Mouse (Mus musculus) kidney, embryonic 14.5 days (tissue): ENCODE results near the gene Ulk3. TPM values are rescaled to one million over a fixed set of nuclear protein-coding genes. Genes with fewer than 3 reads are reported as not detected.

Source experiments
- ATAC-seq: fragments of 200-750 bp; cut with Nextera tagmentation; 2 replicates; pipeline ENCODE4 v1.8.0; 2017; ENCODE audit warnings: moderate number of reproducible peaks, mild to moderate bottlenecking, moderate TSS enrichment, moderate library complexity; ENCODE audit not compliant: low FRiP score, low TSS enrichment
- H3K27ac ChIP-seq: fragments of 300-500 bp; sonication (generic); 2 replicates; pipeline ENCODE4 v1.5.1; 2014; ENCODE audit warnings: low read depth, mild to moderate bottlenecking, low read length, moderate library complexity, mixed read lengths
- H3K27me3 ChIP-seq: fragments of 300-500 bp; sonication (generic); 2 replicates; pipeline ENCODE4 v1.6.1; 2014; ENCODE audit warnings: mild to moderate bottlenecking, low read length; ENCODE audit not compliant: control insufficient read depth, insufficient read depth
- H3K36me3 ChIP-seq: fragments of 300-500 bp; sonication (generic); 2 replicates; pipeline ENCODE4 v1.6.1; 2014; ENCODE audit warnings: low read length, mixed read lengths; ENCODE audit not compliant: control insufficient read depth, insufficient read depth
- H3K4me1 ChIP-seq: fragments of 300-500 bp; sonication (generic); 2 replicates; pipeline ENCODE4 v1.6.1; 2014; ENCODE audit warnings: low read length, mixed read lengths; ENCODE audit not compliant: control insufficient read depth, insufficient read depth
- H3K4me2 ChIP-seq: fragments of 300-500 bp; sonication (generic); replicated peaks from 2 replicates; pipeline ENCODE4 v1.6.1; 2014; ENCODE audit warnings: low read depth, mild to moderate bottlenecking, low read length
- H3K4me3 ChIP-seq: fragments of 300-500 bp; sonication (generic); 2 replicates; pipeline ENCODE4 v1.5.1; 2014; ENCODE audit warnings: mild to moderate bottlenecking, low read length
- H3K9ac ChIP-seq: fragments of 300-500 bp; sonication (generic); 2 replicates; pipeline ENCODE4 v1.6.1; 2014; ENCODE audit warnings: low read depth, mild to moderate bottlenecking, low read length, moderate library complexity
- H3K9me3 ChIP-seq: fragments of 300-500 bp; sonication (generic); 2 replicates; pipeline ENCODE4 v1.6.1; 2016; ENCODE audit warnings: low read length; ENCODE audit not compliant: control insufficient read depth
- WGBS: fragments of 180-500 bp; shearing (Covaris S2); extraction: QIAGEN DNeasy Blood & Tissue Kit; methylation state at CpG from one replicate; pipeline ENCODE4 v1.1.7; 2014; 5-methylcytosine and 5-hydroxymethylcytosine counted together
- polyA plus RNA-seq: library from polyadenylated mRNA; unstranded; fragments of >200 nt; fragmentation: Nextera tagmentation; extraction: Ambion mirVana; gene quantifications from 2 replicates; pipeline ENCODE4 v1.2.1, GENCODE M21; 2014

Gene Ulk3
- polyA plus RNA-seq, 1 experiment from 2014 or later = 13.7 TPM

- Histone ChIP-seq H3K9me3 (no peaks in the 10 kb centered on the region), H3K36me3 (peaks cover 29% of the 10 kb centered on the region), H3K27ac (no peak within 1 kb of the TSS), H3K4me1 (peaks cover 8% of the 10 kb centered on the region; the same call in 1 of the 2 replicates), H3K27me3 (no peaks in the 10 kb centered on the region), H3K9ac (peak within 1 kb of the TSS; percentile 61), H3K4me2 (peak within 1 kb of the TSS; percentile 79), H3K4me3 (peak within 1 kb of the TSS; percentile 58)
- under 1% methylated on average over 28 of the region's 28 CpGs for WGBS
- no peak for ATAC-seq
Observed at GRCm38 (mm10) chr9:57552139-57552887, 36.9 kb upstream of the Ulk3 start, which contains the start of gene Mpi. Mpi (minus strand) TSS chr9:57552763.

- no peaks in the 10 kb centered on the region for H3K27me3 ChIP-seq
- no peak for ATAC-seq
- H3K4me3 ChIP-seq = no peak overlapping the region
- H3K9ac ChIP-seq = no peak overlapping the region
- H3K36me3 ChIP-seq = peaks cover 23% of the 10 kb centered on the region
- H3K9me3 ChIP-seq = no peaks in the 10 kb centered on the region
- H3K27ac ChIP-seq = no peak overlapping the region
- 77% methylated on average over 11 of the region's 11 CpGs for WGBS
- no peak overlapping the region for H3K4me2 ChIP-seq
- peaks cover 8% of the 10 kb centered on the region; the same call in 1 of the 2 replicates for H3K4me1 ChIP-seq
Observed at GRCm38 (mm10) chr9:57553119-57553518, 36.1 kb upstream of the Ulk3 start.

- H3K9ac ChIP-seq = no peak overlapping the region
- WGBS = 42% methylated on average over 3 of the region's 3 CpGs
- no peak for ATAC-seq
Observed at GRCm38 (mm10) chr9:57554753-57555152, 34.5 kb upstream of the Ulk3 start.

GRCm38 (mm10) chr9:57557215-57557614, 32.0 kb upstream of the Ulk3 start:
- Histone ChIP-seq H3K36me3 (no peaks in the 10 kb centered on the region), H3K27me3 (no peaks in the 10 kb centered on the region), H3K4me3 (no peak overlapping the region), H3K27ac (no peak overlapping the region), H3K4me2 (no peak overlapping the region), H3K9me3 (no peaks in the 10 kb centered on the region), H3K4me1 (peaks cover 12% of the 10 kb centered on the region), H3K9ac (no peak overlapping the region)
- ATAC-seq = no peak
- 82% methylated on average over 3 of the region's 3 CpGs for WGBS

More at GRCm38 (mm10) chr9:57554753-57555152, 34.5 kb upstream of the Ulk3 start:
- Histone ChIP-seq H3K4me1 (peaks cover 8% of the 10 kb centered on the region; the same call in 1 of the 2 replicates), H3K27ac (no peak overlapping the region), H3K4me3 (no peak overlapping the region), H3K4me2 (no peak overlapping the region), H3K9me3 (no peaks in the 10 kb centered on the region), H3K36me3 (peaks cover 7% of the 10 kb centered on the region), H3K27me3 (no peaks in the 10 kb centered on the region)

- H3K9me3 ChIP-seq = no peaks in the 10 kb centered on the region
- H3K36me3 ChIP-seq = no peaks in the 10 kb centered on the region
- H3K27me3 ChIP-seq = no peaks in the 10 kb centered on the region
- no peak overlapping the region for H3K4me2 ChIP-seq
- no peak overlapping the region for H3K4me3 ChIP-seq
- peaks cover 16% of the 10 kb centered on the region for H3K4me1 ChIP-seq
- no peak overlapping the region for H3K27ac ChIP-seq
- ATAC-seq = no peak
- 84% methylated on average over 4 of the region's 4 CpGs for WGBS
- no peak overlapping the region for H3K9ac ChIP-seq
Observed at GRCm38 (mm10) chr9:57558625-57559024, 30.6 kb upstream of the Ulk3 start.

GRCm38 (mm10) chr9:57559568-57559967, 29.7 kb upstream of the Ulk3 start:
- Histone ChIP-seq H3K9me3 (no peaks in the 10 kb centered on the region), H3K4me2 (no peak overlapping the region), H3K4me1 (peaks cover 16% of the 10 kb centered on the region), H3K36me3 (no peaks in the 10 kb centered on the region), H3K9ac (no peak overlapping the region), H3K27ac (no peak overlapping the region), H3K27me3 (no peaks in the 10 kb centered on the region), H3K4me3 (no peak overlapping the region)
- WGBS = 67% methylated on average over 2 of the region's 2 CpGs
- no peak for ATAC-seq

- no peak overlapping the region for H3K27ac ChIP-seq
- no peaks in the 10 kb centered on the region for H3K9me3 ChIP-seq
- peak overlapping the region; percentile 77 for H3K4me2 ChIP-seq
- H3K9ac ChIP-seq = peak overlapping the region; percentile 76; the same call in 1 of the 2 replicates
- 26% methylated on average over 7 of the region's 7 CpGs for WGBS
- no peaks in the 10 kb centered on the region for H3K27me3 ChIP-seq
- H3K36me3 ChIP-seq = no peaks in the 10 kb centered on the region
- H3K4me1 ChIP-seq = peaks cover 16% of the 10 kb centered on the region
- H3K4me3 ChIP-seq = peak overlapping the region; percentile 75
- no peak for ATAC-seq
Observed at GRCm38 (mm10) chr9:57560263-57560662, 29.0 kb upstream of the Ulk3 start.

- under 1% methylated on average over 37 of the region's 37 CpGs for WGBS
- peak within 1 kb of the TSS; percentile 75 for H3K4me3 ChIP-seq
- H3K27me3 ChIP-seq = no peaks in the 10 kb centered on the region
- H3K27ac ChIP-seq = peak within 1 kb of the TSS; percentile 67; the same call in 1 of the 2 replicates
- H3K36me3 ChIP-seq = no peaks in the 10 kb centered on the region
- peak; percentile 98 for ATAC-seq
- H3K9me3 ChIP-seq = no peaks in the 10 kb centered on the region
- peak within 1 kb of the TSS; percentile 77 for H3K4me2 ChIP-seq
- H3K9ac ChIP-seq = peak within 1 kb of the TSS; percentile 76
- peaks cover 21% of the 10 kb centered on the region for H3K4me1 ChIP-seq
Observed at GRCm38 (mm10) chr9:57560861-57561710, 28.2 kb upstream of the Ulk3 start, which contains the start of gene Scamp2. Scamp2 (plus strand) TSS chr9:57560943.
